In the genomic region with DNA sequence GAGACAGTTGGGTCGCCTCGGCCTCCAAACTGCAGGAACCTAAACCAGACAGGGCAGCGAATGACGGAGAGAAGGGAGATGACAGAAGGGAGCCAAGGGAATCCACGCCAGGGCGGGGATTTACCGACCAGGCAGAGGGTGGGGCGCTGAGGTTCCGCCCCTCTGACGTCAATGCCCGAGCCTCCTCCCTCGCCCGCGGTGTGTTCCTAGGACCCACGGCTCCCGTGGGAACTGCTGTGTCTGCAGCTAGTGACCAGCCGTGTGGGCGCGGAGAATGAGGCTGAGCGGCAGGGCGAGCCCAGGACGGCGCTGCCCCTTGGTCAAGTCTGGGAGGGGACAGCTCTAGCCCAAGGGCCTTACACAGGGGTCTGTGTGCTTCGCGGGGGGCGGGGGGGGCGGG, we compare ENCODE assay signal across 7 mouse cellular contexts. TPM values are rescaled to one million over a fixed set of nuclear protein-coding genes. Genes with fewer than 3 reads are reported as not detected.
DNase-seq lines count a peak whose midpoint lies in the region; ATAC-seq lines count a peak whose summit lies in the region.

No protein-coding gene starts in this region.

- peak overlapping the region; percentile 51 for H3K4me3 ChIP-seq in intestine, embryonic 15.5 days (replicated peaks)
- peak overlapping the region; percentile 40 for H3K4me3 ChIP-seq in midbrain, embryonic 11.5 days (ENCODE audit: low read depth, low read length)

- peak overlapping the region; percentile 98 for H3K4me2 ChIP-seq in intestine, embryonic 15.5 days (replicated peaks)
- H3K4me2 ChIP-seq in midbrain, embryonic 11.5 days = peak overlapping the region; percentile 83

- no peak overlapping the region for H3K27ac ChIP-seq in intestine, embryonic 15.5 days
- no peak overlapping the region for H3K27ac ChIP-seq in midbrain, embryonic 11.5 days (ENCODE audit: low read depth, low read length)

- no peaks in the 10 kb centered on the region for H3K9me3 ChIP-seq in intestine, embryonic 15.5 days
- H3K9me3 ChIP-seq in midbrain, embryonic 11.5 days (ENCODE audit: control insufficient read depth, low read length) = peaks cover 3% of the 10 kb centered on the region; the same call in 1 of the 2 replicates

- peak; percentile 83 for ATAC-seq in intestine, embryonic 15.5 days
- ATAC-seq in midbrain, embryonic 11.5 days (ENCODE audit: low FRiP score) = peak; percentile 67; the same call in 1 of the 2 replicates

- no peaks in the 10 kb centered on the region for H3K36me3 ChIP-seq in intestine, embryonic 15.5 days
- H3K36me3 ChIP-seq in midbrain, embryonic 11.5 days (ENCODE audit: control insufficient read depth, insufficient read depth, low read length) = no peaks in the 10 kb centered on the region

- H3K9ac ChIP-seq in intestine, embryonic 15.5 days = peak overlapping the region; percentile 52
- H3K9ac ChIP-seq in midbrain, embryonic 11.5 days (ENCODE audit: low read length) = peak overlapping the region; percentile 55

- DNase-seq in adrenal gland, adult 8-10 months = peak; percentile 75
- DNase-seq in embryo, embryonic 10 days (ENCODE audit: low spot score) = peak; percentile 83
- peak; percentile 75 to 83 for DNase-seq in gastrocnemius, postnatal 36 days
- peak; percentile 63 for DNase-seq in left cerebral cortex, postnatal 4 days
- DNase-seq in midbrain, embryonic 11.5 days (ENCODE audit: low spot score, missing footprints) = peak; percentile 96
- peak; percentile 73 for DNase-seq in skeletal muscle tissue, adult 2 months (ENCODE audit: low read depth, low spot score)

- intact Hi-C loops in gastrocnemius, postnatal 36 days (cut with DNase I) = no loop called here
- intact Hi-C loops in left cerebral cortex, postnatal 4 days (cut with DNase I) = no loop called here

- WGBS in intestine, embryonic 15.5 days = under 1% methylated on average over 27 of the region's 27 CpGs
- WGBS in midbrain, embryonic 11.5 days = 0% methylated on average over 27 of the region's 27 CpGs

- peaks cover 4% of the 10 kb centered on the region; the same call in 1 of the 2 replicates for H3K4me1 ChIP-seq in intestine, embryonic 15.5 days (replicated peaks)
- H3K4me1 ChIP-seq in midbrain, embryonic 11.5 days (ENCODE audit: control insufficient read depth, insufficient read depth, low read length) = peaks cover 4% of the 10 kb centered on the region

- H3K27me3 ChIP-seq in intestine, embryonic 15.5 days (replicated peaks) = no peaks in the 10 kb centered on the region
- peaks cover 10% of the 10 kb centered on the region for H3K27me3 ChIP-seq in midbrain, embryonic 11.5 days (ENCODE audit: control insufficient read depth, insufficient read depth, low read length)

RNA-seq across cellular contexts. Expression of gene Tent5b, which starts 11.9 kb away (rescaled TPM):
- 10 to 100 TPM in 2 of 4 experiments, 1 to 10 TPM in 2; 1.1 to 14.5 (median 6.0) TPM for total RNA-seq in adrenal gland, adult 8-10 months (2022)
- 1 to 10 TPM in 1 of 2 experiments, under 1 TPM in 1; 0.59 to 1.0 TPM for total RNA-seq in gastrocnemius, postnatal 36 days (2021)
- polyA plus RNA-seq in intestine, embryonic 15.5 days (2015; fragmentation: Nextera tagmentation; extraction: Ambion mirVana) = 0.82 and 0.94 TPM in 2 replicates
- total RNA-seq in left cerebral cortex, postnatal 4 days (2021) = not detected
- polyA plus RNA-seq in midbrain, embryonic 11.5 days (2014; fragmentation: Nextera tagmentation; extraction: Ambion mirVana) = 0.22 and 0.53 TPM in 2 replicates

RNA-seq across cellular contexts. Expression of gene Trnp1, which starts 30.3 kb away (rescaled TPM):
- total RNA-seq in adrenal gland, adult 8-10 months (2022) = 10 to 100 TPM in 1 of 4 experiments, 1 to 10 TPM in 3; 3.1 to 10.6 (median 6.3) TPM
- under 1 TPM; 0.56 to 0.81 TPM for total RNA-seq in gastrocnemius, postnatal 36 days (2021)
- polyA plus RNA-seq in intestine, embryonic 15.5 days (2015; fragmentation: Nextera tagmentation; extraction: Ambion mirVana) = 1.6 and 1.7 TPM in 2 replicates
- total RNA-seq in left cerebral cortex, postnatal 4 days (2021) = 10 to 100 TPM; 49.4 to 54.1 TPM
- 1.5 TPM in 2 replicates for polyA plus RNA-seq in midbrain, embryonic 11.5 days (2014; fragmentation: Nextera tagmentation; extraction: Ambion mirVana)

RNA-seq across cellular contexts. Expression of gene Kdf1, which starts 50.7 kb away (rescaled TPM):
- 1 to 10 TPM in 3 of 4 experiments, under 1 TPM in 1; 0.90 to 5.9 (median 3.1) TPM for total RNA-seq in adrenal gland, adult 8-10 months (2022)
- total RNA-seq in gastrocnemius, postnatal 36 days (2021) = not detected
- polyA plus RNA-seq in intestine, embryonic 15.5 days (2015; fragmentation: Nextera tagmentation; extraction: Ambion mirVana) = 40.5 and 45.1 TPM in 2 replicates
- under 1 TPM in 1 of 2 experiments, not detected in 1; 0.46 TPM for total RNA-seq in left cerebral cortex, postnatal 4 days (2021)
- polyA plus RNA-seq in midbrain, embryonic 11.5 days (2014; fragmentation: Nextera tagmentation; extraction: Ambion mirVana) = 0.15 and 0.51 TPM in 2 replicates

Comparison
In these comparisons a context has a peak if more than half of its experiments do, and no peak if none do; other contexts are left out.
1. RNA of gene Trnp1, which starts 30.3 kb away (total RNA-seq): 49.4 to 54.1 TPM in left cerebral cortex, postnatal 4 days; 3.1 to 10.6 TPM in adrenal gland, adult 8-10 months and 0.56 to 0.81 TPM in gastrocnemius, postnatal 36 days; every median in the first group is over 4 times any median in the second.
2. Peak in every context shown above with its lines, with median percentiles within 50 percentile points of each other: DNase-seq.